25 mouse cellular contexts compared by ENCODE assay signal in the genomic region with DNA sequence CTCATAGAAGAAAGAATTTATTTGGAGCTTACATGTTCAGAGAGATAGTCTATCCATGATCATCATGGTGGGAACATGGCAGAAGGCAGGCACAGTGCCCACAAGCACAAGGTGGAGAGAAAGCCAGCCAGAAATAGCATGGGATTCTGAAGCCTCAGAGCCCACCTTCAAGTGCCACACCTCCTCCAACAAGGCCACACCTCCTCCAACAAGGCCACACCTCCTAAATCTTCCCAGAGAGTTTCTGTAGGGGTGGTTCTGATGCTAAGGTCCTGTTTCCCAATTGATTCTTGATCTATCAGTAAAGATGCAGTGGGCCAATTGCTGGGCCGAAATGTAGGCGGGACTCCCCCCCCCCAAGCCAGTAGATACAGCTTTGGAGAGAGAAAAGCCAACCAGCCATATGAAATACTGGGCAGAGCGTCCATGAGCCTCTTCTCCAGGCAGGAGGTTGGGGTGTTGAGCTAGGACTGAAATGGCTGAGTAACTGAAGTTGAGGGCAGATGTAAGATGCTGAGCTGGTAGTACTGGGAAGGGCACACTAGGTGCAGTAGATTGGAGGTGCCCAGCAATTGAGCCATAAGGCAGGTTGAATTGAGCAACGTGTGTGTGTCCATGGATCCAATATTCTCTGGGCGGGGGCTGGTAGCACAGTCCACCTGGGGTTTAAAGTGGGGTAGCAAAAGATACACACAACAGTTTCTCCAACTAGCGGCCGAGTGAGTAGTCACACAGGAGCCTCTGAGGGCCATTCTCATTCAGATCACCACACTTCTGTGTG.
DNase-seq lines count a peak whose midpoint lies in the region; ATAC-seq and TF ChIP-seq lines count a peak whose summit lies in the region.
"Had no signal": no experiment of that assay in that cellular context is flagged by ENCODE, and none has a peak within 500 bp of the region (broad histone marks: within the 10 kb centered on the region; RNA-seq: fewer than 3 reads in every experiment).

No protein-coding gene starts in this region.

- no peaks in the 10 kb centered on the region for H3K36me3 ChIP-seq in forebrain, embryonic 16.5 days (ENCODE audit: control insufficient read depth, insufficient read depth)
- H3K36me3 ChIP-seq in forebrain, embryonic 15.5 days: no peaks in the 10 kb centered on the region
- H3K36me3 ChIP-seq in hindbrain, embryonic 16.5 days (ENCODE audit: control insufficient read depth, insufficient read depth, low read length): no peaks in the 10 kb centered on the region
- H3K36me3 ChIP-seq in hindbrain, embryonic 14.5 days (replicated peaks; ENCODE audit: control insufficient read depth, insufficient read depth): no peaks in the 10 kb centered on the region
- H3K36me3 ChIP-seq in ES-Bruce4 (ENCODE audit: control insufficient read depth, insufficient read depth, low read length, poor library complexity, severe bottlenecking): no peaks in the 10 kb centered on the region
- H3K36me3 ChIP-seq in kidney, embryonic 14.5 days (ENCODE audit: control insufficient read depth, insufficient read depth, low read length): no peaks in the 10 kb centered on the region
- H3K36me3 ChIP-seq: embryonic facial prominence, embryonic 15.5 days had no signal

- TF ChIP-seq EP300 in ES-Bruce4 (IDR thresholded peaks at IDR 0.05; ENCODE audit: insufficient read depth, low read depth, low read length): no peak

- H3K27ac ChIP-seq in forebrain, embryonic 16.5 days (ENCODE audit: low read length): no peak overlapping the region
- H3K27ac ChIP-seq in forebrain, embryonic 15.5 days (replicated peaks): no peak overlapping the region
- no peak overlapping the region for H3K27ac ChIP-seq in hindbrain, embryonic 16.5 days (ENCODE audit: low read depth, low read length)
- H3K27ac ChIP-seq in hindbrain, embryonic 14.5 days: no peak overlapping the region
- H3K27ac ChIP-seq in ES-Bruce4 (ENCODE audit: insufficient read depth, low read length): no peak overlapping the region
- no peak overlapping the region for H3K27ac ChIP-seq in kidney, embryonic 14.5 days (ENCODE audit: low read depth, low read length)
- H3K27ac ChIP-seq: embryonic facial prominence, embryonic 15.5 days; forebrain, embryonic 10.5 days; heart, embryonic 10.5 days had no signal

- TF ChIP-seq POLR2A in ES-Bruce4 (IDR thresholded peaks at IDR 0.05; ENCODE audit: insufficient read depth, low read length): no peak

- H3K4me3 ChIP-seq in forebrain, embryonic 16.5 days (replicated peaks; ENCODE audit: low read length): no peak overlapping the region
- H3K4me3 ChIP-seq in forebrain, embryonic 15.5 days: no peak overlapping the region
- H3K4me3 ChIP-seq in hindbrain, embryonic 16.5 days (ENCODE audit: low read length): no peak overlapping the region
- H3K4me3 ChIP-seq in hindbrain, embryonic 14.5 days (replicated peaks; ENCODE audit: low read length): no peak overlapping the region
- H3K4me3 ChIP-seq in ES-Bruce4 (ENCODE audit: low read depth, low read length): peak overlapping the region; percentile 13
- H3K4me3 ChIP-seq in kidney, embryonic 14.5 days (ENCODE audit: low read length): no peak overlapping the region
- H3K4me3 ChIP-seq: embryonic facial prominence, embryonic 15.5 days; erythroblast, embryonic 14.5 days; forebrain, embryonic 10.5 days; heart, embryonic 10.5 days had no signal

- 95% methylated on average over 7 of the region's 7 CpGs for WGBS in forebrain, embryonic 16.5 days
- WGBS in forebrain, embryonic 15.5 days: 93% methylated on average over 7 of the region's 7 CpGs
- 93% methylated on average over 7 of the region's 7 CpGs for WGBS in hindbrain, embryonic 16.5 days
- 92% methylated on average over 7 of the region's 7 CpGs for WGBS in hindbrain, embryonic 14.5 days
- WGBS in kidney, embryonic 14.5 days: 93% methylated on average over 7 of the region's 7 CpGs

- DNase-seq in hindbrain, embryonic 14.5 days (ENCODE audit: low spot score): no peak
- DNase-seq in R1 (ENCODE audit: low read depth, low spot score): peak; percentile 79
- DNase-seq: adrenal gland, adult 8-10 months; adrenal gland, postnatal 36 days; cerebellum, adult 2 months; cerebellum, postnatal 14 days; embryo, embryonic 11 days; gastrocnemius, postnatal 10 days; heart, adult 18-20 months; heart, postnatal 10 days; heart, postnatal 4 days; kidney, adult 8-10 months had no signal

- H3K9me3 ChIP-seq in forebrain, embryonic 16.5 days (ENCODE audit: control insufficient read depth, low read length): no peaks in the 10 kb centered on the region
- H3K9me3 ChIP-seq in forebrain, embryonic 15.5 days: no peaks in the 10 kb centered on the region
- no peaks in the 10 kb centered on the region for H3K9me3 ChIP-seq in hindbrain, embryonic 16.5 days (ENCODE audit: control insufficient read depth, low read length)
- H3K9me3 ChIP-seq in hindbrain, embryonic 14.5 days (ENCODE audit: control insufficient read depth, low read length): no peaks in the 10 kb centered on the region
- no peaks in the 10 kb centered on the region for H3K9me3 ChIP-seq in ES-Bruce4 (replicated peaks; ENCODE audit: control insufficient read depth, insufficient read depth, low read length, poor library complexity, severe bottlenecking)
- H3K9me3 ChIP-seq in kidney, embryonic 14.5 days (ENCODE audit: control insufficient read depth, low read length): no peaks in the 10 kb centered on the region
- H3K9me3 ChIP-seq: embryonic facial prominence, embryonic 15.5 days; forebrain, embryonic 10.5 days; heart, embryonic 10.5 days had no signal

- no peak for TF ChIP-seq CTCF in ES-Bruce4 (IDR thresholded peaks at IDR 0.05; ENCODE audit: low read depth, low read length)

- H3K9ac ChIP-seq in forebrain, embryonic 16.5 days (replicated peaks; ENCODE audit: low read depth, low read length): no peak overlapping the region
- H3K9ac ChIP-seq in forebrain, embryonic 15.5 days (replicated peaks): no peak overlapping the region
- no peak overlapping the region for H3K9ac ChIP-seq in hindbrain, embryonic 16.5 days (ENCODE audit: low read depth, low read length)
- no peak overlapping the region for H3K9ac ChIP-seq in hindbrain, embryonic 14.5 days
- H3K9ac ChIP-seq in ES-Bruce4 (ENCODE audit: low read depth, poor library complexity, severe bottlenecking): no peak overlapping the region
- H3K9ac ChIP-seq in kidney, embryonic 14.5 days (ENCODE audit: low read depth, low read length): no peak overlapping the region
- H3K9ac ChIP-seq: embryonic facial prominence, embryonic 15.5 days had no signal

- no peaks in the 10 kb centered on the region for H3K27me3 ChIP-seq in forebrain, embryonic 16.5 days (replicated peaks; ENCODE audit: control insufficient read depth, insufficient read depth, low read length)
- no peaks in the 10 kb centered on the region for H3K27me3 ChIP-seq in forebrain, embryonic 15.5 days
- no peaks in the 10 kb centered on the region for H3K27me3 ChIP-seq in hindbrain, embryonic 16.5 days (replicated peaks; ENCODE audit: control insufficient read depth, insufficient read depth, low read length)
- H3K27me3 ChIP-seq in hindbrain, embryonic 14.5 days (ENCODE audit: control insufficient read depth, insufficient read depth, low read length): no peaks in the 10 kb centered on the region
- H3K27me3 ChIP-seq in ES-Bruce4 (ENCODE audit: control insufficient read depth, insufficient read depth, low read length, poor library complexity, severe bottlenecking): no peaks in the 10 kb centered on the region
- H3K27me3 ChIP-seq in kidney, embryonic 14.5 days (ENCODE audit: control insufficient read depth, insufficient read depth, low read length): no peaks in the 10 kb centered on the region
- H3K27me3 ChIP-seq: CH12.LX; embryonic facial prominence, embryonic 15.5 days; Patski had no signal

- H3K4me2 ChIP-seq in forebrain, embryonic 16.5 days (ENCODE audit: low read length): no peak overlapping the region
- no peak overlapping the region for H3K4me2 ChIP-seq in forebrain, embryonic 15.5 days (replicated peaks)
- H3K4me2 ChIP-seq in hindbrain, embryonic 16.5 days (ENCODE audit: low read length): no peak overlapping the region
- no peak overlapping the region for H3K4me2 ChIP-seq in hindbrain, embryonic 14.5 days (replicated peaks)
- H3K4me2 ChIP-seq in kidney, embryonic 14.5 days (replicated peaks; ENCODE audit: low read depth, low read length): no peak overlapping the region
- H3K4me2 ChIP-seq: embryonic facial prominence, embryonic 15.5 days had no signal

- H3K4me1 ChIP-seq in forebrain, embryonic 16.5 days (replicated peaks; ENCODE audit: control insufficient read depth, insufficient read depth, low read length): peaks cover 1% of the 10 kb centered on the region; the same call in 1 of the 2 replicates
- H3K4me1 ChIP-seq in forebrain, embryonic 15.5 days: no peaks in the 10 kb centered on the region
- H3K4me1 ChIP-seq in hindbrain, embryonic 16.5 days (ENCODE audit: control insufficient read depth, insufficient read depth, low read depth, low read length): no peaks in the 10 kb centered on the region
- no peaks in the 10 kb centered on the region for H3K4me1 ChIP-seq in hindbrain, embryonic 14.5 days (replicated peaks; ENCODE audit: control insufficient read depth, insufficient read depth, low read length)
- H3K4me1 ChIP-seq in ES-Bruce4 (ENCODE audit: control insufficient read depth, insufficient read depth, low read length): peaks cover 2% of the 10 kb centered on the region
- no peaks in the 10 kb centered on the region for H3K4me1 ChIP-seq in kidney, embryonic 14.5 days (ENCODE audit: control insufficient read depth, insufficient read depth, low read length)
- H3K4me1 ChIP-seq: embryonic facial prominence, embryonic 15.5 days; forebrain, embryonic 10.5 days had no signal

- ATAC-seq in forebrain, embryonic 16.5 days: 0 out of 2 replicates have a peak, but pooled peaks have one; percentile 39
- ATAC-seq in forebrain, embryonic 15.5 days (replicated peaks): no peak
- ATAC-seq in hindbrain, embryonic 16.5 days: 0 out of 2 replicates have a peak, but pooled peaks have one; percentile 21
- no peak for ATAC-seq in hindbrain, embryonic 14.5 days (ENCODE audit: low FRiP score)
- ATAC-seq in kidney, embryonic 14.5 days (ENCODE audit: low FRiP score, low TSS enrichment): no peak
- ATAC-seq: inflammation-experienced regulatory T-cells, adult 6 months; intestine, postnatal 0 days; Patski had no signal

Comparison
In these comparisons a context has a peak if more than half of its experiments do, and no peak if none do; other contexts are left out.
1. ATAC-seq: peak in forebrain, embryonic 16.5 days (single experiment) and hindbrain, embryonic 16.5 days (single experiment); none in forebrain, embryonic 15.5 days (single experiment), hindbrain, embryonic 14.5 days (single experiment) and kidney, embryonic 14.5 days (single experiment).